Mouse (Mus musculus) embryo, embryonic 10.5 days (tissue): ENCODE measurements around the gene Fam161b.

Source experiments
- DNase-seq: peaks from one replicate; pipeline ENCODE4 v3.0.0-alpha.2; 2015; ENCODE audit warnings: low spot score

The Fam161b gene

GRCm38 (mm10) chr12:84361555-84362489 lies at the start of gene Fam161b, which contains the start of gene Coq6:
Gene Fam161b, minus strand, starts transcription at chr12:84361833.
Gene Coq6, plus strand, starts transcription at chr12:84361657.
- DNase-seq, result peak; percentile 99

DNA sequence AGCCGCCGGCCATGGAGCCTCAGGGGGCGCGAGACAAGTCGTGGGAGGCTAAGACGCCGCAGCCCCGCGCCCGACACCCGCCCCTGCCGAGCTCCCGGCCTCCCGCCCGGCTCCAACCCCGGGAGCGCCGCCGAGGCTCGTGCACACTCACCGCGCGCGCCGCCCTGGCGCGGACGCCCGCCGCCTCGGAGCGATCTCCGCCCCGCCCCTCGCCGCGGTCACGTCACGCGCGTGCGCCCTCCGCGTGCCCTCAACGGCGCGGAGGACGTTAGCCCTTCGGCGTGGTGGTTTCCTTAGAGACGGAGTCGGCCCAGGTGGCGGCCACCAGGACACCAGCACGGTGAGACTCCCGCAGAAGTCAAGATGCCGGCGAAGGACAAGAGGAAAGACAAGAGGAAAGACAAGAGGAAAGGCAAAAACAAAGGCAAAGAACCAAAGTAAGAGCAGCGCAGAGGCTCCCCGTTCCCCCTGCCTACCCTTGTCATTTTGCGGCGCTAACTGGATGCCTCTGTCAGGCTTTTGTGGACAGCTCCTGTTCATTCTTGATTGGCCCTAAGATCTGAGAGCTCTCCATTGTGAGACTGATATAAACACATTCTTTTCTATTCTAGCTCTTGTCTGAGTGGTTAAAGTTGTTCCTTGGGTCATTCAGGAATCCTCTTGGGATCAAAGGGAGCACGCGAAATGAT lies 47.3 kb upstream of the Fam161b start, which contains the start of the genes Entpd5 and Bbof1:
Entpd5 (minus strand) TSS at position 211 of the 689 bp plus-strand sequence.
Bbof1 (plus strand) TSS at position 253 of the 689 bp plus-strand sequence.
- DNase-seq, result peak; percentile 90

DNA sequence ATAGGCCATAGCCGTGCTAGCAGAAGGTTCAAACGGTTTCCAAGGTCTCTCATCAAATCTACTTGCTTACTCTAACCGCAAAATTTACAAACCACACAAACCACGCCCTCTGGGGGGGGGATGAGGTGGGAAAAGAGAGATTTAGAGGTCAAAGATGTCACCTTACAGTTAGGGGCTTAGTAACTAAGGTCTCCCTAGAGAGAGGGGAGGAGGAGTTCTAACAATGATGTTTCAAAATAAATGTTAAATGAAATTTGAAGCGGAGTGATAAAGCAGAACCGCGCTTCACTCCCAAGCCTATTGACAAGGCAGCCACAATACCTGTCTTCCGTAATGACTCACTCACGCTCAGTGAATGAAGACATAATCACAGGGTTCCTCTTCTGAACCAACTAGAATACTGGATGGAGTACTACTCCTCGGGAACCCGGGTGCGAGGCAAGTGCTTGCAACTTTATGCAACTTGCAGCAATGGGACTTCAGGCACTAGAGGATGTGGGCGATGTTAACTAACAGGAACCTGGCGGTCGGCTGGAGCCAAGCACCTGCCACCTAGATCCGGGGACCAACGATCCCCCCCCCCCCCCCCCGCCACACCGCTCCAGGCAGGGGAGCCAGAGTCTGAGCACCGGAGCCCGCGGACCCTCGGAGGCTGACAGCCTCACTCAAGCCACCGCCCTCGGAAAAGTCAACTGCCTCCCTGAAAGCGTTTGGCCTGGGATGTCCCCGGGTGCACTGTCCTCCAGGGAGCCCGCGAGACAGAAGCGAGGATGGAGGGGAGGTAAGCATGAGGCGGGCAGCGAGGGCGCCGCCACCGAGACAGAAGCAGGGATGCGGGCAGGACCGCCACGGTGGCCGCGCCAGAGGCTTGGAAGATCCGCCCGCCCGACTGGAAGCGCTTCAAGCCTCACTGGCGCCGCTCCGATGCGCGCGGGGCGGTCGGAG lies 46.5 kb upstream of the Fam161b start:
- DNase-seq, result peak; percentile 17

DNA sequence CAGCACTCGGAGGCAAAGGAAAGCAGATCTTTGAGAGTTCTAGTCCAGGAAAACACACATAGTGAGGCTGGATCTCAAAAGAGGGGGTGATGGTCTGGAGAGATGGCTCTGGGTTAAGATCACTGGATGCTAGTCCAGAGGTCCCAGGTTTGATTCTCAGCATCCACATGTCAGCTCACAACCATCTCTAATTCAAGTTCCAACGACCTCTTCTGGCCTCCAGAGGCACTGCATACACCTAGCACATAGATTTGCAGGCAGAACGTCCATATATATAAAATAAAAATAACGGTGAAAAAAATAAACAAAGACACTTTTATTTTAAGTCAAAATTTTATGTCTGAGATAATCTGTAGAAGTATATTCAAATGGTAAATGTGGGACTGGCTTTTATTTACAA lies 45.6 kb upstream of the Fam161b start:
- DNase-seq, result no peak

DNA sequence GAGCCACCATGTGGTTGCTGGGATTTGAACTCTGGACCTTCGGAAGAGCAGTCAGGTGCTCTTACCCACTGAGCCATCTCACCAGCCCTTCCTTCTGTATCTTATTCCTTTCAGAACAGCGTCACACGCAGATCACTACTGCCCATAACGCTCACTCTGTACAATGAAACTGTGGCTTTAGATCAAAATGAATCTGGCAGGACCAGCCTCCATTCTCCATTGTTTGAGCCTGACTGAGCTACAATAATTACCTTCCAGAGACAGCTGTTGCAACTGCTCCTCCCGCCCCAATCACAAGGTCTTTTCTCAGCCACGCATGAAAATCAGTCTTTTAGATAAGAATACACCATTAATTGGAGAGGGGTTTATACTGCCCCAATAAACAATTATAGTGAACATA lies 42.9 kb upstream of the Fam161b start:
- DNase-seq, result peak; percentile 9

- DNase-seq, result no peak
Observed at GRCm38 (mm10) chr12:84402923-84403322, 41.3 kb upstream of the Fam161b start.

- no peak for DNase-seq
Observed at GRCm38 (mm10) chr12:84400653-84401052, 39.0 kb upstream of the Fam161b start.

DNA sequence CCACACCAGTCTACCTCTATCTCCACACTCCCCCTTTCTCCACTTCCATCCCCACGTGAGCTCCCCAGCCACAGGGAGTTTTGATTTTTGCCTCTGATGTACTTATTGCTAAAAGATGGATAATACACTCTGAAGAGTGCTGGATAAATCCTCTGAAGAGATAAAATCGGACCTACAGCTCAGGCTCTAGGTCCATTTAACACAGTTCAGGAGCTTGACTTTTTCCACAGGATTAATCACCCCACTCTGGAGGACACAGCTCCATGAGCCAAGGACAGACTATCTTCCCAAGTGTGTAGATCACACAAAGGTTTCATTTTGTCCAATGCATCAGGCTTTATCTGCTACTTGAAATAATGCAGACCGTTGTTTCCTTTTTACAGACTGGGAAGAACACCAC lies 38.4 kb upstream of the Fam161b start:
- no peak for DNase-seq

GRCm38 (mm10) chr12:84399663-84400062 lies 38.0 kb upstream of the Fam161b start:
- DNase-seq, result no peak

- DNase-seq, result no peak
Observed at GRCm38 (mm10) chr12:84399135-84399534, 37.5 kb upstream of the Fam161b start.

GRCm38 (mm10) chr12:84398629-84399028 lies 37.0 kb upstream of the Fam161b start:
- DNase-seq, result no peak

- no peak for DNase-seq
Observed at GRCm38 (mm10) chr12:84397685-84398084, 36.1 kb upstream of the Fam161b start.

DNA sequence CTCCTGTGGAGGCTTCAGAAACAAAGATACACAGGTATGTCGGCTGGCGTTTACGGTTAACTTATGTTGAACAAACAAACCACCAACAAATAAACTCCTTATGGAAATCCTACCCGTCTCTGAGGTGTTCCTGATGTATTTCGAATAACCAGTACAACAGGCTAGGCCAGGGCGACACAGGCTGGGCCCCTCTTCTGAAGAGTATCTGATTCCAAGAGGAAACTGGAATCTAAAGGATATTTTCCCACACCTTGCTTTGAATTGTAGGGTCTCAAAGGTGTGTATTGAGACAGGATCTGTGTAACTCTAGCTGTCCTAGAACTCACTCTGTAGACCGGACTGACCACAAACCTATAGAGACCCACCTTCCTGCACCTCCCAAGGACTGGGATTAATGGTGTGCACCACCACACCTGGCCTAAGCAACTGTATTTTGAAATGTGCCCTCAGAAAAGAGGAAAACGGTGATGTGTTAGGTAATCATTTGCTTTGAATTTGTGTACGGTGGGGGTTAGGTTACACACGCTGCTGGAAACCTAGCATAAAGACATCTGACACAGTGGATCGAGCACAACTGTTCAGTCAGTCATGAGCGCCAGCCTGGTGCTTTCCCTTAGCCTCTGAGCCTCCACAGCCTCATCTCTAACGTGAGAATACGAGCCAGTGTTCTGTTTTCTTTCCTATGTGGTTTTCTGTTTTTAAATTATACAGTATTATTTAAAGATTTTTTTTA lies 35.5 kb upstream of the Fam161b start:
- no peak for DNase-seq

DNA sequence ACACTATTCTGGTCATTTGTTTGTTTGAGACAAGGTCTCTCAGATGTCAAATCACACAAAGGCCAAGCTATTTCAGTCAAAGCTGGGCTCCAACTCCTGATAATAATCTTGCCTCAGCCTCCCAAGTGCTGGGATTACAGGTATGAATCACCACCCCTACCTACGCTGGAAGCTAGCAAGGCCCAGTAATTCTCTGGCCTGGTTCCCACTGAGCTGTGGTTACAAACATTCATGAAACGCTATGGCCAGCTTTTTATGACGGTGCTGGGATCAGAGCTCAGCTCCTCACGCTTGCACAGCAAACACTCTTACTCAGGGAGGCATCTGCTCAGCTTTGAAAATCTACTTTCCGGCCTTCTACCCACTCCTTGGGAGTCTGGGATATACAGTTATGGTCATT lies 32.2 kb upstream of the Fam161b start:
- DNase-seq, result no peak

GRCm38 (mm10) chr12:84392681-84393080 lies 31.0 kb upstream of the Fam161b start:
- DNase-seq, result no peak

DNA sequence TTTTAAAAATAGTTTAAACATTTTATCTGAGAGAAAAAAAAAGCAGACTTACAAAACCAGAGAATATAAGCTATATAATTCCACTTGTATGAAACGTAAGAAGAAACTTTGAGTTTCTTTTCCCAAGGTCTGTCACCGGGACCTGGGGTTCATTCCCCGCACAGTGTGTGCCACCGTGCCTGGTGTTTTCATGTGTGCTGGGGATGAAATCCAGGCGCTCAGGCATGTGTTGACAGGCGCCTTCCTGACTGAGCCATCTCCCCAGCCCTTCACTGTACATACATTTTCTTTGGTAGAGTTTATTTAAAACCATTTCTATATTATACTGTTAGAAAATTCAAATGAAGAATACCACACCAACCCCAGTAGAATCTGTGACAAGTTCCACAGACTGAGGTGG lies 28.7 kb upstream of the Fam161b start:
- no peak for DNase-seq

DNA sequence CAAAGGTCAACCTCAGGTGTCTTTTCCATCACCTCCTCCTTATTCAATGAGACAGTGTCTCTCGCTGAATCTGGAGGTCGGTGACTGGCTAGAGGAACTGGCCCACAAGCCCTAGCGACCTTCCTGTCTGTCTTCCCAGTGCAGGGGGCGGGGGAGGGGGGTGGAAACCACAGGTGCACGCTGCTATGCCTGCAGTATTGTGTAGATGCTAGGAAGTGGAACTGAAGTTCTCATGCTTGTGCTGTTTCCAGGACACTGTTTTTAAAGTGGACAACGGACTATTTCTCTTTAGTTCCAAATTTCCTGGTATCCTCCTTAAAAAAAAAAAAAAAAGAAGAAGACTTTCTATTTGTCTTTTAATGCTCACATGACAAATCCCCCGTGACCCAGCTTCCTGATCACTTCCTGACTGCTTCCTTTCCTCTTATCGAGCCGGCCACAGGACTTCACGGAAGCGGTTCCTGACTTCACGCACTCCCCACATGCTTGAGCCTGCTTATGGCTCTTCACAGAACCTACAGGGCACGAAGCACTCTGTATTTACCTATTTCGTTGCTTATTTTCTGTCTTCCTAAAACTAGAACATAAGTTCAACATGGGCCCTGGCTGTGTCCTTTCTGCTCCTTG lies 27.3 kb upstream of the Fam161b start:
- no peak for DNase-seq

DNA sequence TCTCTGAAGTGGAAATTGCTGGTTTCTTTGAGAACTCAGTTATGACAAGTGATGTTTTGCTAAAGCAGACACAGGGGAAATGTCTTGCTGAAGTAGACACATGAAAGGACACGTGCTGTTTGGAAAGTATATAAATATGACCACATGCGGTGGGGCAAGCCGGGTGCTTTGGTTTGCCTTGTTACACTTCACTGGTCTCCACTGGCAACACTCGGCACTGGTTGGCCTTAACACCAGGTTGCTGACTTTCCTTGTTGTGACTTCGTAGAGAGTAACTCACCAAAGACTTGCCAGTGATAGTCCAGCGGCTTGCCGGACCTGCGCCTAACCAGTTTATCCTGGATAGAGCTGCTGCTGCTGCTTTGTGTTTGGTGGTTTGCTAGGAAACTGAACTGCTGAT lies 26.5 kb upstream of the Fam161b start:
- DNase-seq, result no peak

DNA sequence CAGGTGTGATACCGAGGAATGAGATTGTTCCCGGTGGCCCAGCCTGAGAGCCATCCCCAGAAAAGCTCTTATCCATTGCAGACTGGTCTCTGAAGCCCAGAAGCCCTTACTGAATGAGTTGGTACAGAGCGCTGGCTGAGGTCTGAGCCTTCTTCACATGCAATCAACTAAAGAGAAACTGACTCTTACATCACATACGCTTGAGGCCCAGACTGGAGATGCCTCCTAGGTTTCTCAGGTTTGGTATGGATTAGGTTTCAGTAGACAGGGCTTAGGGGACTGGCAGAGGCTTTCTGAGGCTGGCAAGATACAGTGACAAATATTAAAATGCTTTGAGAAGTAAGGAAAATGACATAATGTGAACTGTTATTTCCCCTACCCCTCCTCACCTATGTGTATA lies 23.8 kb upstream of the Fam161b start:
- DNase-seq, result no peak

- DNase-seq, result no peak
Observed at GRCm38 (mm10) chr12:84384644-84385081, 23.0 kb upstream of the Fam161b start.

- no peak for DNase-seq
Observed at GRCm38 (mm10) chr12:84382369-84382768, 20.7 kb upstream of the Fam161b start.
